Mouse (Mus musculus) lung, adult 2 months (tissue): ENCODE results near the gene Foxp1. TPM values are rescaled to one million over a fixed set of nuclear protein-coding genes. Genes with fewer than 3 reads are reported as not detected.
A peak's percentile ranks its signal among the peaks of the same experiment; 100 is the strongest.

Source experiments
- DNase-seq: peaks from one replicate; pipeline ENCODE4 v3.0.0; 2022
- H3K4me1 ChIP-seq: fragments of 200-500 bp; 2 replicates; pipeline ENCODE4 v1.6.1; 2011; ENCODE audit warnings: low read length; ENCODE audit not compliant: control insufficient read depth, insufficient read depth
- H3K4me3 ChIP-seq: fragments of 200-500 bp; replicated peaks from 2 replicates; pipeline ENCODE3; 2011; ENCODE audit warnings: low read depth, mild to moderate bottlenecking, control low read depth, low read length; ENCODE audit errors: extremely low read depth
- CTCF ChIP-seq: fragments of 200-500 bp; IDR thresholded peaks from 2 replicates; pipeline ENCODE4 v1.5.1; 2011; ENCODE audit warnings: mild to moderate bottlenecking, low read length, control low read depth; ENCODE audit not compliant: insufficient read depth
- POLR2A ChIP-seq: fragments of 200-500 bp; IDR thresholded peaks from 2 replicates; pipeline ENCODE4 v1.6.1; 2011; ENCODE audit warnings: low read depth, mild to moderate bottlenecking, control low read depth, low read length, borderline replicate concordance; ENCODE audit errors: extremely low read depth
- WGBS: fragments of 180-500 bp; shearing (Covaris S2); methylation state at CpG from one replicate; pipeline ENCODE4 v1.1.7; 2018; 5-methylcytosine and 5-hydroxymethylcytosine counted together
- polyA plus RNA-seq: library from polyadenylated mRNA; depleted of rRNA; stranded (reverse); fragments of >200 nt; gene quantifications from 2 replicates; pipeline ENCODE4 v1.2.3, GENCODE M21; 2012

Foxp1 gene
- polyA plus RNA-seq, 1 experiment: 135 TPM

DNA sequence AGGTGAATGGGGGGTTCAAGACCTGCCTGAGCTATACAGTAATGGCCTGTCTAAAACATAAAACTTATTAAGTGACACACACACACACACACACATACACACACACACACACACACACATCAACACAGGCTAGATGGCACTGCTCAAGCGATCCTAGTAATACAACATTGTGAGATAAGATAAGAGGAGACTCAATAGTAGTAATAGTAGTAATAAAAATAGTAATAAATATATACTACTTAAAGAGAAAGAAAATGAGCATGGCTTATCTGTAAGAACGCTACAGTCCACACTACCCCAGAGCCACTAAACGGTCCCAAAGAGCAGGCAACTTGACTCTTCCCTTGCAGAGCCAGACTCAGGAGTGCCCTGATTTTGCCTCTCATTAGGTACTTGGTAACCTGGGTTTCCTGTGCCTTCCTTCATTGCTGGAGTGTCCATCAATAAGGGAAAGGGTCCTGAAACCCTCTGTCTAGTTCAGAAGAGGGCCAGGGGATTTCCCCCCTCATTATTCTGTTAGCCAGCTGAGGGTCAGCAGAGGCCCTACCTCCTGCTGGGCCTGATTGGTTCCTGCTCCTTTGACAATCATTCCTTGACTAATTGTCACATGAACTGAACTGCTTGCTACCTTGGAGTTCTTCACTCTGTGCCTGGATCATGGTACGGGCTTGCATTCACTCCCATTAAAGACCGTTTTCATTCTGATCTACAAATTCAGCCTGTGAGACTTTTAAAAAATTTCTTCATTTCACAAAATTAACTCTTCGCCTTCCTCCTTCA, 480.2 kb downstream of the Foxp1 start:
- H3K4me1 ChIP-seq: peaks cover 2% of the 10 kb centered on the region; the same call in 1 of the 2 replicates
- TF ChIP-seq CTCF: no peak
- no peak for TF ChIP-seq POLR2A
- no peak overlapping the region for H3K4me3 ChIP-seq
- WGBS: 91% methylated on average over 6 of the region's 6 CpGs
- DNase-seq: no peak

DNA sequence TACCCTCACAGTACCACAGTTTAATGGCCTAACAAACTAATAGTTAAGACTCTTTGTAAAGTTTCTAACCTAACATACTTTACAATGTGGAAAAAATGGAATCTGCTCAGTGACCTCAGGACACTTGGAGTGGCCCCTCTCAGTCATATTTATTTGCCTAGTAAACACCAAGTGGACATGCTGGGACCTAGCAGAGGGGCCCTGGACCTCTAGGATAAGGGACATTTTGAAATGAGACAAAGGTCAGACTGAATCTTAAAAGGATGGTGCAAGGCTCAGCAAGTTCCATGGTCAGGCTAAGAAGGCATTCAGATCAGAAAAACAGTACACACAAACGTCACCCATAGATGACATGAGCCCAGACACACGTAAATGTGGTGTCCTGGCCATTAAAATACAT, 483.5 kb downstream of the Foxp1 start:
- WGBS: 80% methylated on average over 2 of the region's 2 CpGs
- Histone ChIP-seq H3K4me1 (peaks cover 2% of the 10 kb centered on the region; the same call in 1 of the 2 replicates), H3K4me3 (no peak overlapping the region)
- TF ChIP-seq CTCF (no peak), POLR2A (no peak)
- no peak for DNase-seq

DNA sequence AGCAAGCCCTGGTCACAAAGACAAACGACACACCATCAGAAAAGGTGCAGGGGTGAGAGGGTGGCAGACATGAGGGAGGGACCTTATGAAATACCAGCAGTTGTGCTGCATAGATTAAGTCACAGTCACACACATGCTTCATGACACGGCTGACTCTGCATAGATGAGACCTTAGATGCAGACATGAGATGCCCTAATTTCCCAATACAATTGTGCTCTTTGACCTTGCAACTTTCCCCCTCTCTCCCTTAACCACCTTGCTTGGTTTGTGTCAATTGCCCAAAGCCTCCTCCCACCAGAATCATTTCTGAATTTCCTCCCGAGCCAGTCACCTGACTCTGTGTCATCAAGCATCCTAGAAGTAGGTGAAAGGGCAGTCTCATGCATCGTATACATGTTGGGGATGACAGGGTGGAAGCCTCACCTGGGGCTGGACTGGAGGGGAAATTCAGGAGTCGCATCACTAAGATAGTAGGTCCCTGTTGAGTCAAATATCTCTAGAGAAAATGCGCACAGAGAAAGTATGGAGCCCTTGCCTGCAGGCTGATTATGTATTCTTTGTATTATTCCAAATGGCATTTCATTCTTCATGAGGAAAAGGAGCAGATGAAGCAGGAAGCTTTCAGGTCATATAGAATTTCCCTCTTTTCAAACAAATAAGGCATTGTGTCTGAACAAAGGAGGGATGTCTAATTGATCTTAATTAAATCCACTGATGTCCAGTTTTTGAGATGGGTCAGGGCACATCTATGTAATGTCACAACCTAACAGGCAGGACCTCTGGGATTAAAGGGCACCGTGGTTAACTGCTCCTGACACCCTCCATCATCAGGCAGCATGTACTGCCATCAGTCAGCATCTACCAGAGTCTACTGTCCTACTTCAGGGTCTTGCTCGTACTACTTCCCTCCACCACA, 486.8 kb downstream of the Foxp1 start:
- TF ChIP-seq CTCF: no peak
- no peak for TF ChIP-seq POLR2A
- Histone ChIP-seq H3K4me3 (no peak overlapping the region), H3K4me1 (peaks cover 10% of the 10 kb centered on the region)
- 82% methylated on average over 8 of the region's 8 CpGs for WGBS
- DNase-seq: no peak

DNA sequence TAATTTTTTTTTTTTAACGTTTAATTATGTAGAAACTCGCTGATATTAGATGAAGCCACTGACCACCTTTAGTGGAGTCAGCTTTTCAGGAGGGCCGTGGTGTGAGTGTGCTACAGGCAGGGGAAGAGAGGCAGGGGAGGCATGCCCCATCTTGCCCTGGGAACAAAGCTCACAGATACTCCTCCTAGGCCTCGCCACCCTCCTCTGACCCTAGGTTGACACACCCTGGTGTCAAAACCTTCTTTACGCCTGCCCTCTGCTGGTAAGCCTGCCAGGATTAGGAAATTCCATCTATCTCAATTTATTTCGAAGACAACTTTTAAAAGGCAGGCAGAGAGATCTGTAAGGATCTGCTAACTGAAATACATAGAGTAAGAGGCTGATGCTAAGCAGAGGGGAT, 489.5 kb downstream of the Foxp1 start:
- DNase-seq: no peak
- Histone ChIP-seq H3K4me1 (peaks cover 16% of the 10 kb centered on the region), H3K4me3 (no peak overlapping the region)
- no peak for TF ChIP-seq POLR2A
- TF ChIP-seq CTCF: peak; percentile 52
- 47% methylated on average over 6 of the region's 6 CpGs for WGBS

DNA sequence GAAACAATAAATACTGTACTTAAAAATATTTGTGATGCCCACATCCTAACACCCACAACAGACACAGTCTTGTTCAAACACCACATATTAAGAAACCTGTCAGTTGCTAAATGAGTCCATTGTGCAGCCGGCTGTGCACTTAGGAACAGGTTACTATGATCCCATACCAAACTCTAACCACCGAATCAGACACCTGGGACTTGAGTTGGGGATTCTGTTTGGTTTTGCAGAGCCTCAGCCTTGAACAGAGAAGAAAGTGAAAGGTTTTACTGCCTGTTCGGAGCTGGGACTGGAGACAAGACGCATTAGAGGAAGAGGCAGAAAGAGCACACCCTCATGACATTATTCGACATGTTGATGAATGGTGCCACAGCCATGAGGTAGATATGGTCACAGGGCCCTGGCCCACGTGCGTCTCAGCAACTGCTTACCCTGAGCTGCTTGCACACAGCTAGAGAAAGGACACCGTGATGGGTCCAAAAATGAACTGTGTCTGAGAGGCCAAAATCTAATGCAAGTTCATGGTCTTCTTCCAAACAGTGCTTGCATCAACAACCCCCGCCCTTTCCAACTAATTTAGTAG, 491.1 kb downstream of the Foxp1 start:
- DNase-seq: no peak
- H3K4me3 ChIP-seq: no peak overlapping the region
- H3K4me1 ChIP-seq: peaks cover 18% of the 10 kb centered on the region
- 42% methylated on average over 9 of the region's 9 CpGs for WGBS
- TF ChIP-seq POLR2A: no peak
- TF ChIP-seq CTCF: no peak

DNA sequence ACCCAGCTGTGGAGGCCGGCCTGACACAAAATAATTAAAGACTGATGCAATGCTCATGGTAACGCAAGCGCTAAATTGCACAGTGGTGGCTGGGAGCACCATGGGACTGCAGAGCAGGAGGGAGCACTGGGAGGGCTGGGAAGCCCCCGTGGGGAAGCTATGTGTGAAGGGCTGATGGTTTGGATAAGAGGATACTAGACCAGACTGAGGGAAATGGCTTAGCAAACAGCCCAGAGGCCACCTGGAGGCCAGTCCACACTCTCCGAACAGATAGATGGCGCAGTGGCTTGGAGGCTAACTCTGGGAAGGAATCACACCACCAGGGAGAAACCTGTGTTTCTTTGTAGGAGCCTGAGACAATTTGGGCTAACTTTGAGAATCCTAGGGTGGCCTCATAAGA, 492.3 kb downstream of the Foxp1 start:
- Histone ChIP-seq H3K4me3 (no peak overlapping the region), H3K4me1 (peaks cover 18% of the 10 kb centered on the region)
- 0 out of 2 replicates have a peak, but pooled peaks have one; percentile 23 for TF ChIP-seq CTCF
- no peak for TF ChIP-seq POLR2A
- no peak for DNase-seq
- 51% methylated on average over 6 of the region's 6 CpGs for WGBS

DNA sequence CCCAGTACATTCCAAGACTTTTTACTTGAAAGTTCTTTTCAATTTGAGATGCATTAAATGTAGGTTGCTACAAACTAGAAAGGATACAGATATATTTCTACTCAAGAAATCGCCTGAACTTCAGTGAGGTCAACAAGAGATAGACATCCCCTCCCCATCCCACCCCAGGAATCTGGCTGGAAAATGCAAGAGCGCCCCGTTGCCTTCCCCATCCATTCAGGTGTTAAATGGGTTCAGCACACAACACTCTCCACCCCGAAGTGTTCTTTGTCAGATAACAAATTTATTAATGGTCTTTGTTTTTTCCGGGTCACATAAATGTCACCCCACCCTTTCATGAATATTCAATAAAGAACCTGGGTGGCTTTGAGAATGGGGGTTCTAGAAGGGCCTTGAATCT, 493.1 kb downstream of the Foxp1 start:
- TF ChIP-seq CTCF (no peak), POLR2A (no peak)
- no peak for DNase-seq
- WGBS: 63% methylated on average over 5 of the region's 5 CpGs
- Histone ChIP-seq H3K4me1 (peaks cover 19% of the 10 kb centered on the region), H3K4me3 (no peak overlapping the region)

DNA sequence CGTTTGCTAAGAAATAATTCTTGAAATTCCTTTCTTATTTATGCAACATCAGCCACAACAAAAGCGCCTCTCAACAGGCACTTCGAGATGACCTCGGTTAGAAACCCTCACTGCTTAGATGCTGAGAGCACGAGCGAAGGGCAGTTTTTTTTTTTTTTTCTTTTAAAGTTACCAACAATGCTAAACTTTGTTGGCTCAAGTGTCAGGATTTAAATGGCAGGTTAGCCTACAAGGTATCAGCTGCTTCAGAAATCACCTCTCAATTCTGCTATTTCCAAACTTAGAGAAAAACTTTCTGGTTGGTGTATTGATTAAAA, 493.6 kb downstream of the Foxp1 start:
- Histone ChIP-seq H3K4me3 (peak overlapping the region; percentile 99), H3K4me1 (peaks cover 23% of the 10 kb centered on the region)
- no peak for DNase-seq
- 12% methylated on average over 6 of the region's 6 CpGs for WGBS
- TF ChIP-seq POLR2A: no peak
- TF ChIP-seq CTCF: no peak
